ENCODE assay signal across 9 mouse cellular contexts in the genomic region with DNA sequence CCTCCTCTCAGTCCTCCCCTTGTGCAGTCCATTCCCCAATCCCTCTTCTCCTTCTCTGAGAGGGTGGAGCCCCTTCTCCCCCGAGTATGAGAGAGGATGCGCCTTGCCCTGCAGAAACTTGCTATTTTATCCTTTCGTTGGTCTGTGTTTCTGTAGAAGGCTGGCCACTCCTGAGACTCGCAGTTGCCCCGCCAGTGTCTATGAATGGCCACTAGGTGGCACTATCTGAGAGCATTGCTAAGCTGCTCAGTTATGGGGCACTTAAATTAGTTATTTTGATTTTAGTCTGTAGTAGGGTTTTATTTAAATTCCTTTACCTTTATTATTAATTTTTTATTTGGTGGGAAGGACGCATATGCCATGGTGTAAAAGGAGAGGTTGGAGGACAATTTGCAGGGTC. TPM values are rescaled to one million over a fixed set of nuclear protein-coding genes. Genes with fewer than 3 reads are reported as not detected.
DNase-seq lines count a peak whose midpoint lies in the region; ATAC-seq and TF ChIP-seq lines count a peak whose summit lies in the region.
"Had no signal": no experiment of that assay in that cellular context is flagged by ENCODE, and none has a peak within 500 bp of the region (broad histone marks: within the 10 kb centered on the region; RNA-seq: fewer than 3 reads in every experiment).

No protein-coding gene starts in this region.

- no peaks in the 10 kb centered on the region for H3K79me2 ChIP-seq in myocyte (ENCODE audit: control insufficient read depth, insufficient read depth)

- H3K36me3 ChIP-seq in intestine, embryonic 16.5 days (ENCODE audit: control insufficient read depth, insufficient read depth, low read length), result no peaks in the 10 kb centered on the region
- H3K36me3 ChIP-seq in limb, embryonic 10.5 days, result no peaks in the 10 kb centered on the region
- no peaks in the 10 kb centered on the region for H3K36me3 ChIP-seq in myocyte (ENCODE audit: control insufficient read depth, insufficient read depth)
- H3K36me3 ChIP-seq in stomach, postnatal 0 days (ENCODE audit: control insufficient read depth, insufficient read depth, low read length), result no peaks in the 10 kb centered on the region
- H3K36me3 ChIP-seq: embryonic facial prominence, embryonic 15.5 days had no signal

- H3K9me3 ChIP-seq in intestine, embryonic 16.5 days (ENCODE audit: control insufficient read depth, low read length), result no peaks in the 10 kb centered on the region
- H3K9me3 ChIP-seq in limb, embryonic 10.5 days (replicated peaks), result no peaks in the 10 kb centered on the region
- H3K9me3 ChIP-seq in stomach, postnatal 0 days (ENCODE audit: control insufficient read depth, low read length), result no peaks in the 10 kb centered on the region
- H3K9me3 ChIP-seq: embryonic facial prominence, embryonic 15.5 days had no signal

- no peak for TF ChIP-seq EP300 in stomach, postnatal 0 days (optimal IDR thresholded peaks at IDR 0.05)

- peak; percentile 84 for TF ChIP-seq CTCF in stomach, postnatal 0 days (IDR thresholded peaks at IDR 0.05; ENCODE audit: low read depth)

- WGBS in intestine, embryonic 16.5 days, result 12% methylated on average over 6 of the region's 6 CpGs
- 9% methylated on average over 6 of the region's 6 CpGs for WGBS in limb, embryonic 10.5 days
- 14% methylated on average over 6 of the region's 6 CpGs for WGBS in stomach, postnatal 0 days

- no peak overlapping the region for H3K4me2 ChIP-seq in intestine, embryonic 16.5 days (ENCODE audit: low read depth, low read length)
- H3K4me2 ChIP-seq in myocyte (ENCODE audit: low read depth), result peak overlapping the region; percentile 49
- no peak overlapping the region for H3K4me2 ChIP-seq in stomach, postnatal 0 days (replicated peaks; ENCODE audit: low read depth)
- H3K4me2 ChIP-seq: embryonic facial prominence, embryonic 15.5 days had no signal

- DNase-seq in urinary bladder, postnatal 25 days (ENCODE audit: low spot score), result peak; percentile 19
- no peak for DNase-seq in urinary bladder, adult 2 months (ENCODE audit: low spot score)
- DNase-seq in cerebellum, adult 18-20 months, result peak; percentile 50 to 60
- peak; percentile 2 to 37 for DNase-seq in frontal cortex, postnatal 14 days (ENCODE audit: low spot score in 2 of 2)
- DNase-seq in limb, embryonic 10.5 days (ENCODE audit: low spot score), result peak; percentile 46
- peak; percentile 36 for DNase-seq in stomach, postnatal 0 days (ENCODE audit: low spot score)

- no peaks in the 10 kb centered on the region for H3K27me3 ChIP-seq in intestine, embryonic 16.5 days (replicated peaks; ENCODE audit: control insufficient read depth, insufficient read depth, low read length)
- no peaks in the 10 kb centered on the region for H3K27me3 ChIP-seq in limb, embryonic 10.5 days (ENCODE audit: low read depth, poor library complexity, severe bottlenecking)
- H3K27me3 ChIP-seq in myocyte (ENCODE audit: control insufficient read depth, insufficient read depth, insufficient read length), result no peaks in the 10 kb centered on the region
- no peaks in the 10 kb centered on the region for H3K27me3 ChIP-seq in stomach, postnatal 0 days (ENCODE audit: control insufficient read depth, insufficient read depth, low read length)
- H3K27me3 ChIP-seq: embryonic facial prominence, embryonic 15.5 days had no signal

- no peak overlapping the region for H3K4me3 ChIP-seq in intestine, embryonic 16.5 days (ENCODE audit: low read length)
- no peak overlapping the region for H3K4me3 ChIP-seq in limb, embryonic 10.5 days
- H3K4me3 ChIP-seq in myocyte, result no peak overlapping the region
- H3K4me3 ChIP-seq in stomach, postnatal 0 days (ENCODE audit: low read depth, low read length), result no peak overlapping the region
- H3K4me3 ChIP-seq: embryonic facial prominence, embryonic 15.5 days had no signal

- H3K27ac ChIP-seq in intestine, embryonic 16.5 days (ENCODE audit: low read length), result no peak overlapping the region
- no peak overlapping the region for H3K27ac ChIP-seq in limb, embryonic 10.5 days
- H3K27ac ChIP-seq in stomach, postnatal 0 days (replicated peaks), result no peak overlapping the region
- H3K27ac ChIP-seq: embryonic facial prominence, embryonic 15.5 days had no signal

- no peak overlapping the region for H3K9ac ChIP-seq in intestine, embryonic 16.5 days (ENCODE audit: low read depth, low read length)
- H3K9ac ChIP-seq in stomach, postnatal 0 days (ENCODE audit: low read length), result no peak overlapping the region
- H3K9ac ChIP-seq: embryonic facial prominence, embryonic 15.5 days had no signal

- no peak overlapping the region for H3ac ChIP-seq in myocyte (ENCODE audit: control insufficient read depth, insufficient read length)

- no peak for TF ChIP-seq POLR2A in myocyte (IDR thresholded peaks at IDR 0.05; ENCODE audit: insufficient read length, low read depth)

- ATAC-seq in intestine, embryonic 16.5 days, result peak; percentile 64; the same call in 1 of the 2 replicates
- 0 out of 2 replicates have a peak, but pooled peaks have one; percentile 51 for ATAC-seq in stomach, postnatal 0 days (ENCODE audit: low FRiP score, low TSS enrichment)

- H3K4me1 ChIP-seq in intestine, embryonic 16.5 days (ENCODE audit: control insufficient read depth, insufficient read depth, low read length), result no peaks in the 10 kb centered on the region
- H3K4me1 ChIP-seq in limb, embryonic 10.5 days, result no peaks in the 10 kb centered on the region
- no peaks in the 10 kb centered on the region for H3K4me1 ChIP-seq in stomach, postnatal 0 days (replicated peaks; ENCODE audit: control insufficient read depth, insufficient read depth)
- H3K4me1 ChIP-seq: embryonic facial prominence, embryonic 15.5 days had no signal

TF ChIP-seq in myocyte, 11 proteins besides CTCF, POLR2A, EP300 and RAD21:
- TF ChIP-seq POLR2AphosphoS2 (IDR thresholded peaks at IDR 0.05; ENCODE audit: insufficient read length, low read depth) (no peak), MAX (IDR thresholded peaks at IDR 0.05; ENCODE audit: low read depth) (no peak), USF1 (IDR thresholded peaks at IDR 0.05; ENCODE audit: low read depth) (no peak), MYOG (IDR thresholded peaks at IDR 0.05; ENCODE audit: control insufficient read depth in 1 of 3, insufficient read depth in 1 of 3, insufficient read length in 2 of 3, low read depth in 2 of 3) (no peak), MYOD1 (IDR thresholded peaks at IDR 0.05; ENCODE audit: control insufficient read depth in 1 of 3, insufficient read length in 2 of 3, low read depth in 2 of 3) (no peak), CEBPB (IDR thresholded peaks at IDR 0.05; ENCODE audit: insufficient read depth, poor library complexity, severe bottlenecking) (no peak), E2F4 (IDR thresholded peaks at IDR 0.05; ENCODE audit: insufficient read depth) (no peak), REST (IDR thresholded peaks at IDR 0.05; ENCODE audit: insufficient read depth, insufficient read length) (no peak), TCF12 (IDR thresholded peaks at IDR 0.05; ENCODE audit: insufficient read depth, poor library complexity, severe bottlenecking) (no peak), SRF (IDR thresholded peaks at IDR 0.05; ENCODE audit: control insufficient read depth, insufficient read length, low read depth) (no peak), TCF3 (IDR thresholded peaks at IDR 0.05; ENCODE audit: insufficient read length, low read depth) (no peak)

RNA-seq across cellular contexts. Expression of a gene that starts 48.0 kb away (rescaled TPM):
- 13.6 and 13.9 TPM in 2 replicates for polyA plus RNA-seq in urinary bladder, adult 2 months (2012; rRNA removed)
- 15.5 and 17.3 TPM in 2 replicates for polyA plus RNA-seq in intestine, embryonic 16.5 days (2015; fragmentation: Nextera tagmentation; extraction: Ambion mirVana)
- 31.9 and 33.3 TPM in 2 replicates for polyA plus RNA-seq in limb, embryonic 10.5 days (2016; fragmentation: Nextera tagmentation; extraction: Ambion mirVana)
- 8.3 TPM for polyA plus RNA-seq in myocyte (2012; fragmentation: generic; extraction: Trizol)
- 10.7 and 11.2 TPM in 2 replicates for polyA plus RNA-seq in stomach, postnatal 0 days (2015; fragmentation: Nextera tagmentation; extraction: Ambion mirVana)
